Mouse (Mus musculus): ENCODE measurements around the gene Gm4131. TPM values are rescaled to one million over a fixed set of nuclear protein-coding genes. Genes with fewer than 3 reads are reported as not detected.
A peak's percentile ranks its signal among the peaks of the same experiment; 100 is the strongest.

The Gm4131 gene
- polyA plus RNA-seq, 1 experiment from 2014 or later, result not detected

- H3K27me3 ChIP-seq (ENCODE audit: control insufficient read depth, insufficient read depth, low read length), result no peaks in the 10 kb centered on the region
- no peaks in the 10 kb centered on the region for H3K4me1 ChIP-seq (ENCODE audit: control insufficient read depth, insufficient read depth, low read length)
- H3K27ac ChIP-seq (ENCODE audit: low read depth, low read length), result no peak overlapping the region
- H3K9ac ChIP-seq (ENCODE audit: low read depth, low read length), result no peak overlapping the region
- H3K36me3 ChIP-seq (ENCODE audit: control insufficient read depth, insufficient read depth, low read length), result no peaks in the 10 kb centered on the region
- ATAC-seq (ENCODE audit: low FRiP score, low TSS enrichment), result no peak
- no peak overlapping the region for H3K4me3 ChIP-seq (ENCODE audit: low read length)
- WGBS, result 65% methylated on average over 11 of the region's 11 CpGs
- H3K4me2 ChIP-seq (replicated peaks; ENCODE audit: low read depth, low read length), result no peak overlapping the region
- H3K9me3 ChIP-seq (ENCODE audit: control insufficient read depth, low read length), result no peaks in the 10 kb centered on the region
These were observed 107.2 kb downstream of the Gm4131 start for GRCm38 (mm10) chr14:62459541-62459940.

- H3K9me3 ChIP-seq (ENCODE audit: control insufficient read depth, low read length), result no peaks in the 10 kb centered on the region
- WGBS, result 18% methylated on average over 22 of the region's 22 CpGs
- no peak overlapping the region for H3K27ac ChIP-seq (ENCODE audit: low read depth, low read length)
- no peak overlapping the region for H3K9ac ChIP-seq (ENCODE audit: low read depth, low read length)
- H3K4me1 ChIP-seq (ENCODE audit: control insufficient read depth, insufficient read depth, low read length), result no peaks in the 10 kb centered on the region
- no peak overlapping the region for H3K4me3 ChIP-seq (ENCODE audit: low read length)
- peak overlapping the region; percentile 26; the same call in 1 of the 2 replicates for H3K4me2 ChIP-seq (replicated peaks; ENCODE audit: low read depth, low read length)
- H3K27me3 ChIP-seq (ENCODE audit: control insufficient read depth, insufficient read depth, low read length), result no peaks in the 10 kb centered on the region
- no peaks in the 10 kb centered on the region for H3K36me3 ChIP-seq (ENCODE audit: control insufficient read depth, insufficient read depth, low read length)
- ATAC-seq (ENCODE audit: low FRiP score, low TSS enrichment), result 0 out of 2 replicates have a peak, but pooled peaks have one; percentile 69
These were observed 109.1 kb downstream of the Gm4131 start for GRCm38 (mm10) chr14:62457420-62458181.

GRCm38 (mm10) chr14:62456239-62456747 lies 110.4 kb downstream of the Gm4131 start, which contains the start of gene Gucy1b2:
Gene Gucy1b2 (minus strand): TSS chr14:62456289.
- Histone ChIP-seq H3K4me1 (ENCODE audit: control insufficient read depth, insufficient read depth, low read length) (no peaks in the 10 kb centered on the region), H3K9me3 (ENCODE audit: control insufficient read depth, low read length) (no peaks in the 10 kb centered on the region), H3K27me3 (ENCODE audit: control insufficient read depth, insufficient read depth, low read length) (no peaks in the 10 kb centered on the region), H3K4me2 (replicated peaks; ENCODE audit: low read depth, low read length) (peak within 1 kb of the TSS; percentile 26; the same call in 1 of the 2 replicates), H3K27ac (ENCODE audit: low read depth, low read length) (no peak within 1 kb of the TSS), H3K36me3 (ENCODE audit: control insufficient read depth, insufficient read depth, low read length) (no peaks in the 10 kb centered on the region), H3K9ac (ENCODE audit: low read depth, low read length) (no peak within 1 kb of the TSS), H3K4me3 (ENCODE audit: low read length) (no peak within 1 kb of the TSS)
- no peak for ATAC-seq (ENCODE audit: low FRiP score, low TSS enrichment)
- WGBS, result 73% methylated on average over 9 of the region's 9 CpGs

- no peak overlapping the region for H3K4me2 ChIP-seq (replicated peaks; ENCODE audit: low read depth, low read length)
- no peaks in the 10 kb centered on the region for H3K36me3 ChIP-seq (ENCODE audit: control insufficient read depth, insufficient read depth, low read length)
- WGBS, result 82% methylated on average over 5 of the region's 5 CpGs
- no peak overlapping the region for H3K4me3 ChIP-seq (ENCODE audit: low read length)
- H3K27me3 ChIP-seq (ENCODE audit: control insufficient read depth, insufficient read depth, low read length), result no peaks in the 10 kb centered on the region
- no peaks in the 10 kb centered on the region for H3K4me1 ChIP-seq (ENCODE audit: control insufficient read depth, insufficient read depth, low read length)
- ATAC-seq (ENCODE audit: low FRiP score, low TSS enrichment), result no peak
- no peak overlapping the region for H3K27ac ChIP-seq (ENCODE audit: low read depth, low read length)
- no peak overlapping the region for H3K9ac ChIP-seq (ENCODE audit: low read depth, low read length)
- no peaks in the 10 kb centered on the region for H3K9me3 ChIP-seq (ENCODE audit: control insufficient read depth, low read length)
These were observed 111.2 kb downstream of the Gm4131 start for GRCm38 (mm10) chr14:62455570-62455879.

- no peak overlapping the region for H3K9ac ChIP-seq (ENCODE audit: low read depth, low read length)
- 59% methylated on average over 9 of the region's 9 CpGs for WGBS
- H3K27ac ChIP-seq (ENCODE audit: low read depth, low read length), result no peak overlapping the region
- H3K9me3 ChIP-seq (ENCODE audit: control insufficient read depth, low read length), result no peaks in the 10 kb centered on the region
- H3K27me3 ChIP-seq (ENCODE audit: control insufficient read depth, insufficient read depth, low read length), result no peaks in the 10 kb centered on the region
- no peak overlapping the region for H3K4me3 ChIP-seq (ENCODE audit: low read length)
- H3K4me1 ChIP-seq (ENCODE audit: control insufficient read depth, insufficient read depth, low read length), result no peaks in the 10 kb centered on the region
- H3K4me2 ChIP-seq (replicated peaks; ENCODE audit: low read depth, low read length), result no peak overlapping the region
- H3K36me3 ChIP-seq (ENCODE audit: control insufficient read depth, insufficient read depth, low read length), result no peaks in the 10 kb centered on the region
- ATAC-seq (ENCODE audit: low FRiP score, low TSS enrichment), result no peak
These were observed 111.8 kb downstream of the Gm4131 start for GRCm38 (mm10) chr14:62454760-62455569.

- Histone ChIP-seq H3K27me3 (ENCODE audit: control insufficient read depth, insufficient read depth, low read length) (no peaks in the 10 kb centered on the region), H3K9ac (ENCODE audit: low read depth, low read length) (no peak overlapping the region), H3K36me3 (ENCODE audit: control insufficient read depth, insufficient read depth, low read length) (no peaks in the 10 kb centered on the region), H3K9me3 (ENCODE audit: control insufficient read depth, low read length) (no peaks in the 10 kb centered on the region), H3K4me3 (ENCODE audit: low read length) (no peak overlapping the region), H3K4me1 (ENCODE audit: control insufficient read depth, insufficient read depth, low read length) (no peaks in the 10 kb centered on the region), H3K4me2 (replicated peaks; ENCODE audit: low read depth, low read length) (no peak overlapping the region), H3K27ac (ENCODE audit: low read depth, low read length) (no peak overlapping the region)
- 69% methylated on average over 3 of the region's 3 CpGs for WGBS
- no peak for ATAC-seq (ENCODE audit: low FRiP score, low TSS enrichment)
These were observed 112.6 kb downstream of the Gm4131 start for GRCm38 (mm10) chr14:62454136-62454535.

GRCm38 (mm10) chr14:62453276-62453675 lies 113.4 kb downstream of the Gm4131 start:
- Histone ChIP-seq H3K27ac (ENCODE audit: low read depth, low read length) (no peak overlapping the region), H3K4me1 (ENCODE audit: control insufficient read depth, insufficient read depth, low read length) (no peaks in the 10 kb centered on the region), H3K4me2 (replicated peaks; ENCODE audit: low read depth, low read length) (no peak overlapping the region), H3K9ac (ENCODE audit: low read depth, low read length) (no peak overlapping the region), H3K36me3 (ENCODE audit: control insufficient read depth, insufficient read depth, low read length) (no peaks in the 10 kb centered on the region), H3K4me3 (ENCODE audit: low read length) (no peak overlapping the region), H3K27me3 (ENCODE audit: control insufficient read depth, insufficient read depth, low read length) (no peaks in the 10 kb centered on the region), H3K9me3 (ENCODE audit: control insufficient read depth, low read length) (no peaks in the 10 kb centered on the region)
- no peak for ATAC-seq (ENCODE audit: low FRiP score, low TSS enrichment)
- 69% methylated on average over 11 of the region's 11 CpGs for WGBS

- Histone ChIP-seq H3K36me3 (ENCODE audit: control insufficient read depth, insufficient read depth, low read length) (no peaks in the 10 kb centered on the region), H3K9me3 (ENCODE audit: control insufficient read depth, low read length) (no peaks in the 10 kb centered on the region), H3K9ac (ENCODE audit: low read depth, low read length) (no peak overlapping the region), H3K4me3 (ENCODE audit: low read length) (no peak overlapping the region), H3K4me2 (replicated peaks; ENCODE audit: low read depth, low read length) (no peak overlapping the region), H3K27ac (ENCODE audit: low read depth, low read length) (no peak overlapping the region), H3K27me3 (ENCODE audit: control insufficient read depth, insufficient read depth, low read length) (no peaks in the 10 kb centered on the region), H3K4me1 (ENCODE audit: control insufficient read depth, insufficient read depth, low read length) (no peaks in the 10 kb centered on the region)
- WGBS, result 100% methylated on average over 1 of the region's 1 CpGs
- no peak for ATAC-seq (ENCODE audit: low FRiP score, low TSS enrichment)
These were observed 116.0 kb downstream of the Gm4131 start for GRCm38 (mm10) chr14:62450706-62451105.

GRCm38 (mm10) chr14:62447214-62447548 lies 119.5 kb downstream of the Gm4131 start:
- Histone ChIP-seq H3K9me3 (ENCODE audit: control insufficient read depth, low read length) (no peaks in the 10 kb centered on the region), H3K27ac (ENCODE audit: low read depth, low read length) (no peak overlapping the region), H3K9ac (ENCODE audit: low read depth, low read length) (no peak overlapping the region), H3K4me2 (replicated peaks; ENCODE audit: low read depth, low read length) (no peak overlapping the region), H3K4me3 (ENCODE audit: low read length) (no peak overlapping the region), H3K36me3 (ENCODE audit: control insufficient read depth, insufficient read depth, low read length) (no peaks in the 10 kb centered on the region), H3K4me1 (ENCODE audit: control insufficient read depth, insufficient read depth, low read length) (no peaks in the 10 kb centered on the region), H3K27me3 (ENCODE audit: control insufficient read depth, insufficient read depth, low read length) (no peaks in the 10 kb centered on the region)
- WGBS, result 90% methylated on average over 3 of the region's 3 CpGs
- ATAC-seq (ENCODE audit: low FRiP score, low TSS enrichment), result no peak
